Mouse (Mus musculus) lung, embryonic 16.5 days (tissue): ENCODE results near the gene Akap5. TPM values are rescaled to one million over a fixed set of nuclear protein-coding genes. Genes with fewer than 3 reads are reported as not detected.
A peak's percentile ranks its signal among the peaks of the same experiment; 100 is the strongest.

Experiments used
- ATAC-seq: fragments of 200-750 bp; cut with Nextera tagmentation; 2 replicates; pipeline ENCODE4 v1.8.0; 2017; ENCODE audit warnings: low read depth, mild to moderate bottlenecking, moderate library complexity
- H3K27ac ChIP-seq: fragments of 300-500 bp; sonication (generic); 2 replicates; pipeline ENCODE4 v1.5.1; 2014; ENCODE audit warnings: mild to moderate bottlenecking, control low read depth, low read length
- H3K27me3 ChIP-seq: fragments of 300-500 bp; sonication (generic); 2 replicates; pipeline ENCODE4 v1.6.1; 2014; ENCODE audit warnings: low read depth, low read length, mixed read lengths; ENCODE audit not compliant: control insufficient read depth, insufficient read depth
- H3K36me3 ChIP-seq: fragments of 300-500 bp; sonication (generic); 2 replicates; pipeline ENCODE4 v1.6.1; 2014; ENCODE audit warnings: low read length; ENCODE audit not compliant: control insufficient read depth, insufficient read depth
- H3K4me1 ChIP-seq: fragments of 300-500 bp; sonication (generic); replicated peaks from 2 replicates; pipeline ENCODE4 v1.6.1; 2014; ENCODE audit warnings: low read length, mixed read lengths; ENCODE audit not compliant: control insufficient read depth, insufficient read depth
- H3K4me2 ChIP-seq: fragments of 300-500 bp; sonication (generic); 2 replicates; pipeline ENCODE4 v1.6.1; 2014; ENCODE audit warnings: low read depth, low read length, control low read depth
- H3K4me3 ChIP-seq: fragments of 300-500 bp; sonication (generic); 2 replicates; pipeline ENCODE4 v1.5.1; 2014; ENCODE audit warnings: mild to moderate bottlenecking, low read length, control low read depth
- H3K9ac ChIP-seq: fragments of 300-500 bp; sonication (generic); 2 replicates; pipeline ENCODE4 v1.6.1; 2014; ENCODE audit warnings: low read length, control low read depth
- H3K9me3 ChIP-seq: fragments of 300-500 bp; sonication (generic); 2 replicates; pipeline ENCODE4 v1.6.1; 2016; ENCODE audit warnings: low read length; ENCODE audit not compliant: control insufficient read depth
- WGBS: fragments of 180-500 bp; shearing (Covaris S2); extraction: QIAGEN DNeasy Blood & Tissue Kit; methylation state at CpG from one replicate; pipeline ENCODE4 v1.1.7; 2014; 5-methylcytosine and 5-hydroxymethylcytosine counted together
- polyA plus RNA-seq: library from polyadenylated mRNA; unstranded; fragments of >200 nt; fragmentation: Nextera tagmentation; extraction: Ambion mirVana; gene quantifications from 2 replicates; pipeline ENCODE4 v1.2.1, GENCODE M21; 2015

Akap5 gene
- polyA plus RNA-seq, 1 experiment from 2014 or later: 35.7 TPM

- Histone ChIP-seq H3K27ac (peak overlapping the region; percentile 86), H3K9me3 (no peaks in the 10 kb centered on the region), H3K27me3 (no peaks in the 10 kb centered on the region), H3K4me1 (peaks cover 25% of the 10 kb centered on the region), H3K4me2 (no peak overlapping the region), H3K9ac (peak overlapping the region; percentile 29; the same call in 1 of the 2 replicates), H3K4me3 (no peak overlapping the region), H3K36me3 (peaks cover 4% of the 10 kb centered on the region; the same call in 1 of the 2 replicates)
- ATAC-seq: peak; percentile 84
- WGBS: 70% methylated on average over 9 of the region's 9 CpGs
These were observed 17.7 kb upstream of the Akap5 start for GRCm38 (mm10) chr12:76306852-76307561.

- no peaks in the 10 kb centered on the region for H3K27me3 ChIP-seq
- 31% methylated on average over 9 of the region's 9 CpGs for WGBS
- ATAC-seq: peak; percentile 59
- H3K4me1 ChIP-seq: peaks cover 25% of the 10 kb centered on the region
- H3K9me3 ChIP-seq: no peaks in the 10 kb centered on the region
- H3K4me3 ChIP-seq: no peak overlapping the region
- H3K4me2 ChIP-seq: no peak overlapping the region; the same call in 1 of the 2 replicates
- no peak overlapping the region for H3K9ac ChIP-seq
- peak overlapping the region; percentile 86 for H3K27ac ChIP-seq
- H3K36me3 ChIP-seq: peaks cover 8% of the 10 kb centered on the region
These were observed 16.7 kb upstream of the Akap5 start for GRCm38 (mm10) chr12:76307964-76308363.

GRCm38 (mm10) chr12:76308436-76308835 lies 16.3 kb upstream of the Akap5 start:
- no peak overlapping the region for H3K4me2 ChIP-seq
- peaks cover 25% of the 10 kb centered on the region for H3K4me1 ChIP-seq
- H3K4me3 ChIP-seq: no peak overlapping the region
- H3K27ac ChIP-seq: peak overlapping the region; percentile 86
- WGBS: 85% methylated on average over 5 of the region's 5 CpGs
- peaks cover 8% of the 10 kb centered on the region for H3K36me3 ChIP-seq
- H3K27me3 ChIP-seq: no peaks in the 10 kb centered on the region
- H3K9ac ChIP-seq: no peak overlapping the region
- no peak for ATAC-seq
- H3K9me3 ChIP-seq: no peaks in the 10 kb centered on the region

- WGBS: 62% methylated on average over 6 of the region's 6 CpGs
- H3K27ac ChIP-seq: no peak overlapping the region
- no peak overlapping the region for H3K4me3 ChIP-seq
- peaks cover 10% of the 10 kb centered on the region for H3K36me3 ChIP-seq
- peak; percentile 32; the same call in 1 of the 2 replicates for ATAC-seq
- H3K9ac ChIP-seq: no peak overlapping the region
- H3K27me3 ChIP-seq: no peaks in the 10 kb centered on the region
- no peak overlapping the region for H3K4me2 ChIP-seq
- H3K4me1 ChIP-seq: peaks cover 25% of the 10 kb centered on the region
- no peaks in the 10 kb centered on the region for H3K9me3 ChIP-seq
These were observed 14.7 kb upstream of the Akap5 start for GRCm38 (mm10) chr12:76310007-76310406.

GRCm38 (mm10) chr12:76310633-76311032 lies 14.1 kb upstream of the Akap5 start:
- Histone ChIP-seq H3K4me1 (peaks cover 25% of the 10 kb centered on the region), H3K27me3 (no peaks in the 10 kb centered on the region), H3K9ac (no peak overlapping the region), H3K27ac (0 out of 2 replicates have a peak overlapping the region, but pooled peaks have one; percentile 15), H3K36me3 (peaks cover 13% of the 10 kb centered on the region), H3K4me2 (no peak overlapping the region), H3K9me3 (no peaks in the 10 kb centered on the region), H3K4me3 (no peak overlapping the region)
- no peak for ATAC-seq
- 61% methylated on average over 6 of the region's 6 CpGs for WGBS

GRCm38 (mm10) chr12:76311227-76311626 lies 13.5 kb upstream of the Akap5 start:
- Histone ChIP-seq H3K9me3 (no peaks in the 10 kb centered on the region), H3K4me3 (no peak overlapping the region), H3K27me3 (no peaks in the 10 kb centered on the region), H3K36me3 (peaks cover 17% of the 10 kb centered on the region), H3K27ac (no peak overlapping the region), H3K9ac (no peak overlapping the region), H3K4me1 (peaks cover 25% of the 10 kb centered on the region), H3K4me2 (no peak overlapping the region)
- no peak for ATAC-seq
- 76% methylated on average over 9 of the region's 9 CpGs for WGBS

GRCm38 (mm10) chr12:76311951-76312350 lies 12.7 kb upstream of the Akap5 start:
- 70% methylated on average over 8 of the region's 8 CpGs for WGBS
- Histone ChIP-seq H3K9ac (no peak overlapping the region), H3K4me1 (peaks cover 18% of the 10 kb centered on the region), H3K27ac (0 out of 2 replicates have a peak overlapping the region, but pooled peaks have one; percentile 26), H3K27me3 (no peaks in the 10 kb centered on the region), H3K36me3 (peaks cover 17% of the 10 kb centered on the region), H3K9me3 (no peaks in the 10 kb centered on the region), H3K4me3 (no peak overlapping the region), H3K4me2 (no peak overlapping the region)
- peak; percentile 13; the same call in 1 of the 2 replicates for ATAC-seq

- Histone ChIP-seq H3K4me2 (no peak overlapping the region), H3K27me3 (no peaks in the 10 kb centered on the region), H3K4me1 (peaks cover 29% of the 10 kb centered on the region), H3K27ac (peak overlapping the region; percentile 83), H3K36me3 (peaks cover 11% of the 10 kb centered on the region), H3K9ac (peak overlapping the region; percentile 10), H3K4me3 (no peak overlapping the region), H3K9me3 (no peaks in the 10 kb centered on the region)
- peak; percentile 91 for ATAC-seq
- WGBS: 6% methylated on average over 9 of the region's 9 CpGs
These were observed 6.1 kb upstream of the Akap5 start for GRCm38 (mm10) chr12:76318282-76319212.
